Mouse (Mus musculus) midbrain, embryonic 10.5 days (tissue): ENCODE data around the gene Chka. TPM values are rescaled to one million over a fixed set of nuclear protein-coding genes. Genes with fewer than 3 reads are reported as not detected.

ENCODE experiments used
- DNase-seq: peaks from one replicate; pipeline ENCODE4 v3.0.0-alpha.2; 2017; ENCODE audit warnings: low spot score
- H3K27ac ChIP-seq: fragments of 300-500 bp; sonication (generic); replicated peaks from 2 replicates; pipeline ENCODE4 v1.5.1; 2016; ENCODE audit warnings: mild to moderate bottlenecking
- H3K27me3 ChIP-seq: fragments of 300-500 bp; sonication (generic); 2 replicates; pipeline ENCODE4 v1.6.1; 2016; ENCODE audit warnings: low read depth, mild to moderate bottlenecking; ENCODE audit not compliant: poor library complexity, severe bottlenecking
- H3K36me3 ChIP-seq: fragments of 300-500 bp; sonication (generic); 2 replicates; pipeline ENCODE4 v1.6.1; 2016; ENCODE audit warnings: mild to moderate bottlenecking, moderate library complexity
- H3K4me1 ChIP-seq: fragments of 300-500 bp; sonication (generic); 2 replicates; pipeline ENCODE4 v1.6.1; 2016
- H3K4me3 ChIP-seq: fragments of 300-500 bp; sonication (generic); 2 replicates; pipeline ENCODE4 v1.5.1; 2016; ENCODE audit warnings: mild to moderate bottlenecking, moderate library complexity
- H3K9me3 ChIP-seq: fragments of 300-500 bp; sonication (generic); replicated peaks from 2 replicates; pipeline ENCODE4 v1.6.1; 2016; ENCODE audit warnings: mild to moderate bottlenecking
- WGBS: fragments of 180-500 bp; shearing (Covaris S2); methylation state at CpG from one replicate; pipeline ENCODE4 v1.1.7; 2016; 5-methylcytosine and 5-hydroxymethylcytosine counted together
- polyA plus RNA-seq: library from polyadenylated mRNA; unstranded; fragments of >200 nt; fragmentation: Nextera tagmentation; extraction: Ambion mirVana; gene quantifications from 2 replicates; pipeline ENCODE4 v1.2.1, GENCODE M21; 2016

Chka gene
- polyA plus RNA-seq = 58.6 and 59.1 TPM in 2 replicates

GRCm38 (mm10) chr19:3851502-3851962 is at the start of gene Chka:
Chka (plus strand) TSS chr19:3851773.
- Histone ChIP-seq H3K27ac (peak within 1 kb of the TSS; percentile 97), H3K27me3 (no peaks in the 10 kb centered on the region), H3K4me1 (peaks cover 47% of the 10 kb centered on the region), H3K9me3 (no peaks in the 10 kb centered on the region), H3K36me3 (peaks cover 10% of the 10 kb centered on the region), H3K4me3 (peak within 1 kb of the TSS; percentile 90)
- DNase-seq = peak; percentile 99
- WGBS = under 1% methylated on average over 54 of the region's 54 CpGs

GRCm38 (mm10) chr19:3805526-3805925 is 46.0 kb upstream of the Chka start:
- H3K4me1 ChIP-seq = no peaks in the 10 kb centered on the region
- no peaks in the 10 kb centered on the region for H3K27me3 ChIP-seq
- no peak for DNase-seq
- peaks cover 96% of the 10 kb centered on the region for H3K36me3 ChIP-seq
- WGBS = 92% methylated on average over 7 of the region's 7 CpGs
- H3K9me3 ChIP-seq = no peaks in the 10 kb centered on the region
- no peak overlapping the region for H3K4me3 ChIP-seq
- no peak overlapping the region for H3K27ac ChIP-seq

- peaks cover 94% of the 10 kb centered on the region for H3K36me3 ChIP-seq
- no peak for DNase-seq
- 97% methylated on average over 10 of the region's 10 CpGs for WGBS
- no peaks in the 10 kb centered on the region for H3K4me1 ChIP-seq
- H3K4me3 ChIP-seq = no peak overlapping the region
- H3K27me3 ChIP-seq = no peaks in the 10 kb centered on the region
- no peak overlapping the region for H3K27ac ChIP-seq
- H3K9me3 ChIP-seq = no peaks in the 10 kb centered on the region
Measured at GRCm38 (mm10) chr19:3810536-3811233, 40.9 kb upstream of the Chka start.

GRCm38 (mm10) chr19:3814461-3814860 is 37.1 kb upstream of the Chka start:
- no peak for DNase-seq
- WGBS = 90% methylated on average over 10 of the region's 10 CpGs
- H3K4me1 ChIP-seq = no peaks in the 10 kb centered on the region
- no peaks in the 10 kb centered on the region for H3K9me3 ChIP-seq
- no peak overlapping the region for H3K4me3 ChIP-seq
- no peaks in the 10 kb centered on the region for H3K27me3 ChIP-seq
- H3K36me3 ChIP-seq = peaks cover 73% of the 10 kb centered on the region
- H3K27ac ChIP-seq = no peak overlapping the region

- WGBS = 92% methylated on average over 12 of the region's 12 CpGs
- DNase-seq = no peak
- peaks cover 60% of the 10 kb centered on the region for H3K36me3 ChIP-seq
- H3K27me3 ChIP-seq = no peaks in the 10 kb centered on the region
- no peaks in the 10 kb centered on the region for H3K9me3 ChIP-seq
- H3K4me1 ChIP-seq = no peaks in the 10 kb centered on the region
- H3K27ac ChIP-seq = no peak overlapping the region
- no peak overlapping the region for H3K4me3 ChIP-seq
Measured at GRCm38 (mm10) chr19:3815824-3816223, 35.7 kb upstream of the Chka start.

- DNase-seq = no peak
- no peaks in the 10 kb centered on the region for H3K27me3 ChIP-seq
- no peak overlapping the region for H3K4me3 ChIP-seq
- H3K4me1 ChIP-seq = no peaks in the 10 kb centered on the region
- 66% methylated on average over 2 of the region's 2 CpGs for WGBS
- H3K9me3 ChIP-seq = no peaks in the 10 kb centered on the region
- H3K36me3 ChIP-seq = peaks cover 33% of the 10 kb centered on the region
- H3K27ac ChIP-seq = no peak overlapping the region
Measured at GRCm38 (mm10) chr19:3819080-3819479, 32.5 kb upstream of the Chka start.

- Histone ChIP-seq H3K36me3 (peaks cover 24% of the 10 kb centered on the region), H3K9me3 (no peaks in the 10 kb centered on the region), H3K27ac (no peak overlapping the region), H3K4me3 (no peak overlapping the region), H3K27me3 (no peaks in the 10 kb centered on the region), H3K4me1 (no peaks in the 10 kb centered on the region)
- no peak for DNase-seq
- 95% methylated on average over 2 of the region's 2 CpGs for WGBS
Measured at GRCm38 (mm10) chr19:3819899-3820444, 31.6 kb upstream of the Chka start.

- no peaks in the 10 kb centered on the region for H3K9me3 ChIP-seq
- no peak overlapping the region for H3K4me3 ChIP-seq
- no peaks in the 10 kb centered on the region for H3K36me3 ChIP-seq
- no peak overlapping the region for H3K27ac ChIP-seq
- H3K27me3 ChIP-seq = no peaks in the 10 kb centered on the region
- no peak for DNase-seq
- H3K4me1 ChIP-seq = no peaks in the 10 kb centered on the region
Measured at GRCm38 (mm10) chr19:3825044-3825443, 26.5 kb upstream of the Chka start.

- no peaks in the 10 kb centered on the region for H3K36me3 ChIP-seq
- WGBS = 95% methylated on average over 3 of the region's 3 CpGs
Measured at GRCm38 (mm10) chr19:3829863-3830262, 21.7 kb upstream of the Chka start.

GRCm38 (mm10) chr19:3831716-3832115 is 19.9 kb upstream of the Chka start:
- H3K27ac ChIP-seq = no peak overlapping the region
- 62% methylated on average over 8 of the region's 8 CpGs for WGBS
- DNase-seq = no peak
- no peaks in the 10 kb centered on the region for H3K36me3 ChIP-seq
- H3K4me1 ChIP-seq = no peaks in the 10 kb centered on the region
- H3K27me3 ChIP-seq = no peaks in the 10 kb centered on the region
- H3K4me3 ChIP-seq = no peak overlapping the region
- no peaks in the 10 kb centered on the region for H3K9me3 ChIP-seq

More at GRCm38 (mm10) chr19:3829863-3830262, 21.7 kb upstream of the Chka start:
- H3K9me3 ChIP-seq = no peaks in the 10 kb centered on the region
- H3K27ac ChIP-seq = no peak overlapping the region
- H3K4me3 ChIP-seq = no peak overlapping the region
- no peaks in the 10 kb centered on the region for H3K4me1 ChIP-seq
- H3K27me3 ChIP-seq = no peaks in the 10 kb centered on the region
- DNase-seq = no peak

- WGBS = 79% methylated on average over 4 of the region's 4 CpGs
- H3K4me1 ChIP-seq = no peaks in the 10 kb centered on the region
- H3K27ac ChIP-seq = no peak overlapping the region
- no peak overlapping the region for H3K4me3 ChIP-seq
- no peaks in the 10 kb centered on the region for H3K27me3 ChIP-seq
- no peaks in the 10 kb centered on the region for H3K36me3 ChIP-seq
- DNase-seq = no peak
- H3K9me3 ChIP-seq = no peaks in the 10 kb centered on the region
Measured at GRCm38 (mm10) chr19:3832851-3833353, 18.7 kb upstream of the Chka start.

GRCm38 (mm10) chr19:3834301-3834700 is 17.3 kb upstream of the Chka start:
- Histone ChIP-seq H3K4me1 (no peaks in the 10 kb centered on the region), H3K9me3 (no peaks in the 10 kb centered on the region), H3K27me3 (no peaks in the 10 kb centered on the region), H3K36me3 (no peaks in the 10 kb centered on the region), H3K4me3 (no peak overlapping the region), H3K27ac (no peak overlapping the region)
- 91% methylated on average over 7 of the region's 7 CpGs for whole genome bisulfite sequencing
- DNase-seq = no peak

GRCm38 (mm10) chr19:3836791-3837190 is 14.8 kb upstream of the Chka start:
- H3K9me3 ChIP-seq = no peaks in the 10 kb centered on the region
- 90% methylated on average over 9 of the region's 9 CpGs for WGBS
- H3K4me3 ChIP-seq = no peak overlapping the region
- no peak for DNase-seq
- H3K27ac ChIP-seq = no peak overlapping the region
- H3K4me1 ChIP-seq = no peaks in the 10 kb centered on the region
- no peaks in the 10 kb centered on the region for H3K27me3 ChIP-seq
- H3K36me3 ChIP-seq = no peaks in the 10 kb centered on the region
